Mouse (Mus musculus) megakaryocyte, embryonic 14.5 days (primary cell): ENCODE measurements around the gene Ddx19a. TPM values are rescaled to one million over a fixed set of nuclear protein-coding genes. Genes with fewer than 3 reads are reported as not detected.
"Not testable (repeated sequence)": the region's sequence is repeated elsewhere in the genome, so short reads cannot be mapped to it uniquely, and the experiment has no call there.

Experiments used
- H3K27me3 ChIP-seq: replicated peaks from 2 replicates; pipeline ENCODE3; 2012; ENCODE audit warnings: inconsistent platforms
- H3K36me3 ChIP-seq: replicated peaks from 2 replicates; pipeline ENCODE3; 2012; ENCODE audit warnings: low read length, inconsistent platforms, mixed read lengths
- H3K4me1 ChIP-seq: 2 replicates; pipeline ENCODE4 v1.6.1; 2012; ENCODE audit warnings: inconsistent platforms
- H3K4me3 ChIP-seq: replicated peaks from 2 replicates; pipeline ENCODE3; 2012; ENCODE audit warnings: moderate library complexity, mild to moderate bottlenecking, inconsistent platforms
- H3K9me3 ChIP-seq: 2 replicates; pipeline ENCODE4 v1.6.1; 2012; ENCODE audit warnings: inconsistent platforms
- FLI1 ChIP-seq: IDR thresholded peaks from 2 replicates; pipeline ENCODE4 v1.6.1; 2012; ENCODE audit warnings: low read length, inconsistent platforms, mixed read lengths
- GATA1 ChIP-seq: IDR thresholded peaks from 3 replicates; pipeline ENCODE4 v1.6.1; 2012; ENCODE audit warnings: mixed read lengths, low read length, inconsistent platforms, borderline replicate concordance
- polyA plus RNA-seq: library from polyadenylated mRNA; stranded (reverse); fragments of >175 nt; gene quantifications from 2 replicates; pipeline ENCODE4 v1.2.3, GENCODE M21; 2012; ENCODE audit warnings: low replicate concordance; ENCODE audit not compliant: insufficient read depth

The Ddx19a gene
- polyA plus RNA-seq, 1 experiment: 18.4 TPM

GRCm38 (mm10) chr8:110936217-110936616 is 61.4 kb downstream of the Ddx19a start:
- no peak for TF ChIP-seq FLI1
- TF ChIP-seq GATA1: no peak
- no peaks in the 10 kb centered on the region for H3K27me3 ChIP-seq
- H3K4me1 ChIP-seq: peaks cover 100% of the 10 kb centered on the region
- no peak overlapping the region for H3K4me3 ChIP-seq
- no peaks in the 10 kb centered on the region for H3K9me3 ChIP-seq
- peaks cover 63% of the 10 kb centered on the region for H3K36me3 ChIP-seq

GRCm38 (mm10) chr8:110933272-110933671 is 64.3 kb downstream of the Ddx19a start:
- Histone ChIP-seq H3K27me3 (no peaks in the 10 kb centered on the region), H3K4me1 (peaks cover 100% of the 10 kb centered on the region), H3K4me3 (peak overlapping the region; percentile 89), H3K9me3 (no peaks in the 10 kb centered on the region), H3K36me3 (peaks cover 59% of the 10 kb centered on the region)
- TF ChIP-seq GATA1: no peak
- TF ChIP-seq FLI1: no peak

GRCm38 (mm10) chr8:110932444-110932843 is 65.2 kb downstream of the Ddx19a start:
- Histone ChIP-seq H3K36me3 (peaks cover 61% of the 10 kb centered on the region), H3K4me3 (peak overlapping the region; percentile 89), H3K9me3 (no peaks in the 10 kb centered on the region), H3K4me1 (peaks cover 100% of the 10 kb centered on the region), H3K27me3 (no peaks in the 10 kb centered on the region)
- TF ChIP-seq GATA1: no peak
- no peak for TF ChIP-seq FLI1

GRCm38 (mm10) chr8:110931176-110931939 is 66.2 kb downstream of the Ddx19a start:
- Histone ChIP-seq H3K36me3 (peaks cover 53% of the 10 kb centered on the region), H3K4me3 (peak overlapping the region; percentile 89), H3K27me3 (no peaks in the 10 kb centered on the region), H3K4me1 (peaks cover 100% of the 10 kb centered on the region), H3K9me3 (no peaks in the 10 kb centered on the region)
- TF ChIP-seq GATA1 (no peak), FLI1 (no peak)

- not testable (repeated sequence) for H3K9me3 ChIP-seq, H3K27me3 ChIP-seq
- peak overlapping the region; percentile 79 for H3K4me3 ChIP-seq
- H3K4me1 ChIP-seq: peaks cover 100% of the 10 kb centered on the region
- peaks cover 45% of the 10 kb centered on the region for H3K36me3 ChIP-seq
Measured at GRCm38 (mm10) chr8:110929672-110930071, 67.9 kb downstream of the Ddx19a start.

- H3K9me3 ChIP-seq: no peaks in the 10 kb centered on the region
- TF ChIP-seq GATA1 (peak; percentile 51; the same call in 1 of the 3 replicates), FLI1 (no peak)
- H3K4me3 ChIP-seq: peak overlapping the region; percentile 79
- peaks cover 45% of the 10 kb centered on the region for H3K36me3 ChIP-seq
- no peaks in the 10 kb centered on the region for H3K27me3 ChIP-seq
- H3K4me1 ChIP-seq: peaks cover 100% of the 10 kb centered on the region
Measured at GRCm38 (mm10) chr8:110929066-110929465, 68.5 kb downstream of the Ddx19a start.

GRCm38 (mm10) chr8:110928435-110928834 is 69.2 kb downstream of the Ddx19a start:
- Histone ChIP-seq H3K27me3 (no peaks in the 10 kb centered on the region), H3K4me1 (peaks cover 100% of the 10 kb centered on the region), H3K4me3 (peak overlapping the region; percentile 79), H3K36me3 (peaks cover 48% of the 10 kb centered on the region), H3K9me3 (no peaks in the 10 kb centered on the region)
- no peak for TF ChIP-seq FLI1
- no peak for TF ChIP-seq GATA1

- H3K27me3 ChIP-seq: no peaks in the 10 kb centered on the region
- H3K4me3 ChIP-seq: peak overlapping the region; percentile 50
- peaks cover 59% of the 10 kb centered on the region for H3K36me3 ChIP-seq
- no peak for TF ChIP-seq FLI1
- TF ChIP-seq GATA1: no peak
- H3K4me1 ChIP-seq: peaks cover 98% of the 10 kb centered on the region
- no peaks in the 10 kb centered on the region for H3K9me3 ChIP-seq
Measured at GRCm38 (mm10) chr8:110926690-110927089, 70.9 kb downstream of the Ddx19a start.

- TF ChIP-seq FLI1 (no peak), GATA1 (no peak)
- Histone ChIP-seq H3K27me3 (no peaks in the 10 kb centered on the region), H3K36me3 (peaks cover 54% of the 10 kb centered on the region), H3K4me3 (no peak overlapping the region), H3K4me1 (peaks cover 98% of the 10 kb centered on the region), H3K9me3 (no peaks in the 10 kb centered on the region)
Measured at GRCm38 (mm10) chr8:110925691-110926140, 71.9 kb downstream of the Ddx19a start.

Other genes with a start within 250 kb of the Ddx19a start
- 3.7 and 20.1 TPM in 2 replicates for gene Il34, start 191.9 kb downstream of the Ddx19a start, polyA plus RNA-seq
- 0.61 and 14.0 TPM in 2 replicates for gene Cog4, start 151.2 kb downstream of the Ddx19a start, polyA plus RNA-seq
- gene Sf3b3, start 151.0 kb downstream of the Ddx19a start, polyA plus RNA-seq: 3.4 TPM in 1 of 2 replicates, not detected in the other
- gene Fuk, start 95.3 kb downstream of the Ddx19a start, polyA plus RNA-seq: 1.6 and 3.3 TPM in 2 replicates
- gene St3gal2, start 77.9 kb downstream of the Ddx19a start, polyA plus RNA-seq: 19.8 and 54.8 TPM in 2 replicates
- gene Ddx19b, start 34.0 kb upstream of the Ddx19a start, polyA plus RNA-seq: 1.1 TPM in 1 of 2 replicates, not detected in the other
- gene Aars, start 35.3 kb upstream of the Ddx19a start, polyA plus RNA-seq: 29.9 and 34.3 TPM in 2 replicates
- 17.8 and 46.3 TPM in 2 replicates for gene Exosc6, start 58.5 kb upstream of the Ddx19a start, polyA plus RNA-seq
- not detected in 2 replicates for gene Clec18a, start 94.6 kb upstream of the Ddx19a start, polyA plus RNA-seq
- 0.89 and 1.00 TPM in 2 replicates for gene Pdpr, start 96.8 kb upstream of the Ddx19a start, polyA plus RNA-seq